Mouse (Mus musculus) urinary bladder, postnatal 10 days (tissue): Measurements from ENCODE around the gene Lmntd1.

Source experiments
- DNase-seq: peaks from one replicate; pipeline ENCODE4 v3.0.0; 2022; ENCODE audit warnings: low spot score

The Lmntd1 gene

DNA sequence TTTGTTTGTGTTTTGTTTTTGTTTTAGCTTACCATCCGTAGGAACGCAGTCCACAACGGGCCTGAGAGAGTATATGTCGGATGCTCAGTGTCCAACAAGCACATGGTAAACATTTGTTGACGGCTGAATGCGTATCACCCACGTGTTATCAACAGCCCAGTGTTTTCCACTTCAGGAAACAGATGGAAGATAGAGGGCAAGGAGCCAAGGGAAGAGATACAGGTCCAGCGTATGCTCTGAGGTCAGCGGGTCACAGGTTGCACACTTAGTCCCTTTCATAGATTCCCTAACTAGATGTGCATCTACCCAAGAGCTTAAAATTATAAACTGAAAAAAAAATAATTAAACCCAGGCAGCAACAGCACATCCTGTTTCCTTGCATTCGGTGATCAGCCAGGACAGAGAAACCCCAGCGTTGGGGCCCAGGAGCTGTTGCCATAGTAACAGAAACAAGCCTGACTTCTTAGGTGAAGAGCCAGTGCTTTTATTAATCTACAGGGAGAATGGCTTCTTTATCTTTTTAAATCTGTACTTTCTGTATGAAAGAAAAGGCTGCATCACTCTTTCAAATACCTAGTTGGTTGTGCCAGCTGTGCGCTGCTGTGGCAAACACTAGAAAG lies 128.0 kb downstream of the Lmntd1 start:
- no peak for DNase-seq

DNA sequence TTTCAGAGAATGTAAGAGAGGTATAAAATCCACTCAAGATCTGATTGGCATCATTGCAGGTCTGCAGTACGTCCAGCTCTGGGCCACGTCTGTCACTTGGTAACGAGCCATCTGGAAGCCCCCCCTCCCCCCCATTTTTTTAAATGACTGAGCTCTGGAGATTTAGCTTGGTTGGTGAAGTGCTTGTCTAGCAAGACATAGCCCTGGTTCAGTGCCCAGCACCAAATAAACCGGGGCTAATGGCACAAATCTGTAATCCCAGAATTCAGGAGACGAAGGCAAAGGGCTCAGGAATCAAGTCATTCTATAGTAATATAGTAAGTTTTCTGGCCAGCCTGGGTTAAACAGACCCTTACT lies 130.8 kb downstream of the Lmntd1 start:
- DNase-seq: no peak

DNA sequence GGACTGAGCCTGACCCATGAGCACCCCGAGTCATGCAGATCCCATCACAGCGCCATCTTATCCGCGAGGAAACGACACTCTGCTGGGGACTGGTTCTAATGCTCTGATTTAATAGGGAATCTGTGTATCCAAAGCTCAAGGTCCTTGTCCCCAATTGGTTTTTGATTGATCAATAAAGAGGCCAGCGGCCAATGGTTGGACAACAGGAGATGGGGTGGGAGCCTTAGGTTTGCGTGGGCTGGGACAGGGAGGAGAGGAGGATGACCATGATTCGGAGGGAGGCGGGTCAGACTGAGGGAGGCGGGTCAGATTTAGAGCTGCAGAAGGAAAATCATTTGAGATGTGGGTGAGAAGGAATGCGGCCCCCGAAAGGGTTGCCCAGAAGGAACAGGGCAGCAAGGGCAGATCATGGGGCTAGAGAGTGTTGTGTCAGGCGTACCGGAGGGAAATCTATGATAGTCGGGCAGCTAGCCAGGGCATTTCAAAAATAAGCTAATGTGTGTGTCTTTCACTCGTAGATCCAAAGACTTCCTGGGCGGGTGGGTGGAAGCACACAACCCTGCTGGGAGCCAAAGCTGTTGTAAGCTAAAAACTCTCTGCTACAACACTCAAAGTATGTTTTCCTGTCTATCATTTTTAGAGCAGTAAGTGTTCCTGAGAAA lies 131.3 kb downstream of the Lmntd1 start:
- no peak for DNase-seq

DNA sequence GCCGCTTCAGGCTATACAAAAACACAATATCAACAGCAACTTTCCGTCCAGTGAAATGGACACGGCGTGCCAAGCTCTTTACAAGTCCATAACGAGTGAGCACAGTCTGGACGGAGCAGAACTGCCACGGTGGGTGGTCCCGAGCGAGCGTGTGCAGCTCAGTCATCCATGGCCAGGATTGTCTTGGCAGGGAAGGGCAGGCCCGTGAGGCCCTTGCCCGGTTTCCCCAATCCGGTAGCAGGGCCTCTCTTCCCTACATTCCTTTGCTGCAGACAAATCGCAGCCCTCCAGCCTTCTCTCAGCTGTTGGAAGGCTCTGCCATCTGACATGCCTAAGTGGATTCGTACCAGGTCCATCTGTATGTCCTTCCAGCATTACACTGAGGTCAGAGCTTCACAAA lies 132.2 kb downstream of the Lmntd1 start:
- DNase-seq: no peak

DNA sequence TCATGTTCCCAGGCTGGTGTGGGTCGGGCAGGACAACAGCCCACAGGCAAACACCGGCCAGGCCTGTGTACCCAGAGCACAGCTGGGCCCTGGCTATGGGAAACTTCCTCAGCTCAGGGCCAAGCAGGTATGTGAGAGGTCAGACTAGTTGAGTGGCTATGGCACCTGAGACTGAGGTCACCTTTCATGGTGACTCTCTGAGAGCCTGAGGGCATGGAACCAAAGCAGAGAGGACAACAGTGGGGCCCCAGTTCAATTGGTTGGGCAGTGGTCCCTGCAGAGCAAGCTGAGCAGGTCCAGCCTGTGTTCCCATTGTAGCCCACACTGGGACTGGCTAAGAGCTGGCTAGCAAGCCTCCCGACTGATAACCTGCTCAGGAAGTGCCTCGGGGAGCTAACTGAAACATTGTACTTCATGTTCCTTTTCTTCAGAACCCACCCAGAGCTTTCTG lies 135.3 kb downstream of the Lmntd1 start:
- DNase-seq: no peak

DNA sequence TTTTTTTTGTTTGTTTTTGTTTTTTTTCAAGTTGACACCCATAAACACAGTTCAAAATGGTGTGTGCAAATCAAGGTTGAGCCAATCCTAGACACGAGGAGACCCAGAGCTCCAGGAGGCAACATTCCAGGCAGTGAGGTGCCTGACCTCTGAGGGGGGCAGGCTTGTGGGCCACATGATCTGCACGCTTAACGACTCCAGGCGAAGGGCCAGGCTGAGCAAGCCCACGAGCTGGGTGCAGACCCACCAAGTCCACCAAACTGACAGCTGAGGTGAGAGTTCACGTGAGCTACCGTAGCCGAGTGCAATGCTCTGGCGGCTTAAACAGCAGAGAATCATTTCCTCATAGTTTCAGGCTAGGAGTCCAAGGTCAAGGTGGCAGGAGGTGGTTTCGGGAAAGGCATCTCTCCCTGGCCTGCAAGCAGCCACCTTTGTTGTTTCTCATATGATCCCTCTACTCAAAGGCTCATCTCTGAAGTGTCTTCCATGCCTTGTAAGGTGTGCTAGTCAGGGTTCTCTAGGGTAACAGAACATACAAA lies 136.7 kb downstream of the Lmntd1 start:
- no peak for DNase-seq

DNA sequence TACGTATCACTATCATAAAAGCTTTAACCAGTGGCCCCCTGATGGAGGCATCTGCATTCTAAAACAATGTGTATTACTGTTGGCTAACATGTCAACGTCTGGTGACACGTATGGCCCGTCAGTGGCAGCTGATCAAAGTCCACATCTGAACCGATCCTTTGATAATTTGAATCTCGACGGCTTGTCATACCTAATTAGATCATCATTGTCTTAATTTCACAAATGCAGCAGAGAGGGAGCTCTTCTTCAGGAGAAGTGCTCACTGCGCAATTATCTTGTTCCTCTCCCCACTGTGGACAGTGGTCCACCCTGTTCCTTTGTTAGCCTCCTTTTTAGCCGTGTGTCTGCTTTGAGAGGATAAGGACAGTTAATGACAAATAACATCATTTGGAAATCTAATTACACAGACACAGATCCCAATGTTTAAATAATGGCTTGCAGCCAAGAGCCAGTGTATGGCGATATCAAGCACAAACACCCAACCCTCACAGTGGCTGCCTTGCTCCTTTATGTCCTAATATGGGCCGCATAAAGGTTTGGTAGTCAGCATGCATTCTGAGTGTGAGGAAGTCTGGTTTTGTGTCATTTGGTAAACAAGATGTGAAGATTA lies 142.4 kb downstream of the Lmntd1 start:
- DNase-seq: no peak

DNA sequence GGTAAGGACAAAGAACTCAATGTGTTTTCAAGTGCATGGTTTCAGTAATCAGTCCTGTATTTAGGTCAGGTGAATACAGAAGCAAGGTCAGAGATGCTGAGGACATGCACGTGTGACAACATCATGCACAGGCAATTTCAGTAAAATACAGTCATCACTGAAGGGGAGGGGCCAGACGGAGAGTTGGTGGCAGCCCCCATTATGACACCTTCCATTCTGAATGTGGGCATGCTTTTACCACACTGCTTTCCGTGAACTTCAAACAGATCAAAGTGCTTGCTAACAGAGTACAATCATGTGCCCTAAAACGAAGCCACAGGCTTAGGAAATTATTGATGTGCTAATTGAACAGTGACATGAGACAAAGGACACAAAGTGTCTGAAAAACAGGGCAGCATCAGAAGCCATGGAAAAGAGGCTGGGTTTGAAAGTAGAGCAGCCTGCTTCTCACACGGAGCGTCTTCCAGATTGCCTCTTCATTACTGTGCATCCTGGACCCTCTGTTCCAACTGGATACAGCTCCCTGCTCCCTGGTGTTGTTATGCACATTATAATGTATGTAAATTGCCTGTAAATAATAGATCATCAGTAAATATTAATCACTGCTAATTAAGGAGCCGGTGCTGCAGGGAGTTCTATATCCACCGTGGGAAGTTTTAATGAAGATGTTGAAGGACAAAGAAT lies 144.7 kb downstream of the Lmntd1 start:
- no peak for DNase-seq

DNA sequence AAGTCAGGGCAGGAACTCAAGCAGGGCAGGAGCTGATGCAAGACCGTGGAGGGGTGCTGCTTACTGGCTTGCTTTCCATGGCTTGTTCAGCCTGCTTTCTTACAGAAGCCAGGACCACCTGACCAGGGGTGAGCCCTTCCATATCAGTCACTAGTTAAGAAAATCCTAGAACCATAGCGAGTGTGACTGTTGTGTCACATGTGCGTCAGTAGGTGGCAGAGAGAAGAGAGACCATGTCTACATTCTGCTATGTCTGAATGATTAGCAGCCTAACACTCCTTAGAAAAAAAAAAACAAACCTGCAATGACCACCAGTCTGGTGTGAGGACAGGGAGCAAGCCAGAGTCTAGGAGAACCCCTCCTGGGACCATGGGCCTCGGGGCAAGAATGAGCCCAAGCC lies 150.1 kb downstream of the Lmntd1 start:
- no peak for DNase-seq

DNA sequence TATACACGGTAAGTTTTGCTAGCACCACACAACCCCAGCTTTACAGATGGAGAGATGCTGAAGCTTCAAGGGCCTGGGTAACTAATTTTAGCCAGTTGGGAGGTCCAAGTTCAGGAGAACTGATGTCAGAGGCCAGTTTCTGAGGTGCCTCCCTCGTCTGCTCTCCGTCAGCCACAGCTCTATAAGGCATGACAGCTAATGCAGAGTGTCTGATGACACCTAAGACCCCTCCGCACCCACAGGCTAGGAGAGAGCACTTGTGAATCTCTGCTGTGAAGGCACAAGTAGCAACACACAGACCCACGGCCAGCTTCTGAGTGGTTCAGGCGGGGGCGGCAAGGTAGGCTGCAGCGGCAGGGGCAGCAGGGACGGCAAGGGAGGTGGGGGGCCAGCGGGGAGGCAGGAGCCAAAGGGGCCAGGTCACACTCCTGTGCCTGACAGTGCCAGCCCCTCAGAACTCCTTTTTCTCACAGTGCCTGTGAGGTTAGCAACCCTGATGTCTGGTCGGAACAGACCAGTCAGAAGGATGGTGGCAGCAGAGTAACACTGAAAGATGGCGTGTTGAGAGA lies 151.4 kb downstream of the Lmntd1 start:
- no peak for DNase-seq

DNA sequence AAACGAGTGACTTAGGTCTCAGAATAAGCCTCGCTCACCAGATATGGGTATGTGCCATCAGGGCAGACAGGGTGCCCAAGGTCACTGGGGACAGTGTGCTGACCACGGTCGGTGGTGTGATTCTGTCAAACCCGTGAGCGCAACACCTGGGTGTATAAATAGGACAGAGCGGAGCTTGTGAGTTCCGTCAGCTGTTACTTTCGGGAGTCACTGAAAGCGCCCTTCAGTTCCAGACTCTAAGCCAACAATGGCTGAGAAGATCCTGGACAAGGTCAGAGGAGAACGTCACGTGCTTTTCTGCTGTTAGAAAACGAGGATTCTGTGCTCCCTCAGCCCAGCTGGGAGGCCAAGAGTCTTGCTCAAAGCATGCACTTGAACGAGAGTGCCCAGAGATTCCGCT lies 157.1 kb downstream of the Lmntd1 start:
- no peak for DNase-seq

DNA sequence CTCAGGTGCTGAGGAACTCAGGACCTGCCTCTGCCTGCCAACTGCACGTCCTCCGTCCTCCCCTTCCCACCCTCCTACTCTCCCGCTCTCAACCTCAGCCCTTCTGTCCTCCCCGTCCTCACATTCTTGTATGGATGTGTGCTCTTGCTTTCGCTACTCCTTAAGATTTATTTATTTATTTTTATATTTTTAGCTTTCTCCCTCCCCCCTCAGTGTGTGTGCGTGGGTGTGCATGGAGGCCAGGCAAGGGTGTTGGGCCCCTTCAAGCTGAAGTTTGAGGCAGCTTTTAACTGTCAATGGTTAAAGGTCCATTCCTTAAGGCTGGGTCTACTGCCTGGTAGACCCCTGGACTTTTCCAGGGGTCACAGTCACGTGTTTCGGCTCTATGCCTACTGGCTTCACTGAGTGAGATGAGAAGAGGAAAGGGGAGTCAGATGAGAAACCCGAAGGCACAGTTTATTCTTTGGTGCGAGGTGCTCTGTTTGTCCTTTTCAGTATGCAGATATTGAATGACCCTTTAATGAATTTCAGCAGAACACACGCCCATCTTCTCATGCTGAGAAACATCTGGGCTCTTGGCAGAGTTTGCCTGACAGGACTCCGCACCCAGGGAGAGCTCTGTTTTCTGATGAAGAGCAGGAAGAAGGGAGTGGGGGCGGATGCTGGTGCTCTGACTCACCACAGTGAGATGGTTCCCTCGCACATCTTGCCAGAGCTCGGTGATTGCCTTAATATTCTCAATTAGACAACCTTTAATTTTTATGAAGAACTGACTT lies 163.3 kb downstream of the Lmntd1 start:
- DNase-seq: no peak

DNA sequence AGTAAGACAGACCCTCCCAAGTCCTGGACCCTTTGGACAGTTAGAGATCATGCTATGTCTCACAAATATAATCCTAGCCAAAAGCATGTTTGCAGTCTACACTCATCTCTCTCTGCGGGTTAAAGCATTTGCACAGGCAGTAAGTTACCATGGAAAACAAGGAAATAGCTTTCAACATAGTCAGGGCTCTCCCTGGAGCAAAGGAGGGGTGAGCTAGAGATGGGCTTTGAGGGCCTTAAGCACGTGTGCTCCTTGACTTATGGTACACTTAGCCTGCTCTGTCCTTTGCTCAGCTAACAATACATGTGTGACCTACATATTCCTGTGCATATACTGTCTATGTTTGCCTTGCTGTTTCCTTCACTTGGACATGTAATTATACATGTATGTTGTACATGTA lies 165.8 kb downstream of the Lmntd1 start:
- no peak for DNase-seq

DNA sequence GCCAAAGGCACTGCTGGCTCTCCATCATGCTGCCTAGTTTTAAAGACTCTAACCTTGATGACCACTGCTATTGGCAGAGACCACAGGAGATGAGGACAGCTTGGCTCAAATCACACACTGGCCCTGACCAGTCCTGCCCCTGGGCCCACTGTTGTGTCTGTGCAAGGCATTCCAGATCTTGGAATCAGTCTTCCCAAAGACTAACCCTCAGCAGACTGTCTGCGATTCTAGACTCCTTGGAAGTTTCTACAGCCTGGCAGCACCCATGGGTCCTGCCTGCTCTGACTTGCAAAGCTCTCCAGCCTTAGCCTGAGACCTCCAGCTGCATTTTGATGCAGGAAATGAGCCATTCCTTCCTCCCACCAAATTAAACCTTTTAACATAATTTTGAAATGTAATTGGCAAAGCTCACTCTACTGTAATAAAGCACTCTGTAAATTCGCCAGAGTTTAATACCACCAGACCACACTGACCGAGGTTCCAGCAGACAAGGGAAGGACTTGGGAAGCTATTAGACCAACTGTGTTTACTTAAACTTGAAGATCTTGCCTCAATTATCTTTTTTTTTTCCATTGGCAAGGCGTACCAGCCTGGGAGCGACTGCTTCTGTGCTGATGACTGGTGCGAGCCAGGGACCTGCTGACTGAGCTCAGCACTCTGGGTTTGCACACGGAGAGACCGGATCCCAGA lies 168.2 kb downstream of the Lmntd1 start:
- DNase-seq: no peak

DNA sequence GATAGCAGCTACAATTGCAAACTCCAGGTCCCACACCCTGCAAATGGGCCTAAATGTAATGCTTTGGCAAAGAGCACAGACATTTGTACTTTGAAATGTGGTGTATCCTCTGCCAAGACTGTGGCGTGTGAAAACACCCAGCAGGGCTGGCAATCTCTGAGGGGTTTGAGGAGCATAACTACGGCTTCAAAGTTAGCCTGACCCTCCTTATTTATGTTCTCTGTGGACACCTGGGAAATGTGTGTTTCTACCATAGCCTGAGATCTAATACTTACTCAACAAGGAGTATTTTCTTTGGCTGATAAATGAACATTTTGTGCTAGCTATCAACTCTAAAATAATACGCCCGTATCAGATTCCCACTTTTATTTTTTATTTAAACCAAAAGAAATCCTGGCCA lies 168.7 kb downstream of the Lmntd1 start:
- DNase-seq: no peak

DNA sequence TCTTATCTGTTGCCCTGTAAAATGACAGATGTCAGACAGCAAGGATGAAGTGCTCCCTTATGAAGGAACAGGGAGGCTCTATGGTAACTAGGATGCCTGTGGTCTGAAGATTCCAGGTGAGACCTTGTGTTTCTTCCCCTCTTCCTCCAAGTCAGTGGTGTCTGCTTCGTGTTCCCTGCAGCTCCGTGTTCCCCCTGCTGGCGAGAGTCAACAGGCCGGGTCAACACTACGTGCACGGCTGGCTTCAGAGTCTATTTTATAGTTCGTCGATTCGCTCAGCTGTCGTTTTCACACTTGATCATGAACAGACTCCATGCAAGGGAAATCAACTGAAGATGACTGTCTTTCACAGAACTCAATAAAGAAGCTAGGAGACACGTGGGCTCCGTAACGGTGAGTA lies 171.3 kb downstream of the Lmntd1 start:
- DNase-seq: no peak

DNA sequence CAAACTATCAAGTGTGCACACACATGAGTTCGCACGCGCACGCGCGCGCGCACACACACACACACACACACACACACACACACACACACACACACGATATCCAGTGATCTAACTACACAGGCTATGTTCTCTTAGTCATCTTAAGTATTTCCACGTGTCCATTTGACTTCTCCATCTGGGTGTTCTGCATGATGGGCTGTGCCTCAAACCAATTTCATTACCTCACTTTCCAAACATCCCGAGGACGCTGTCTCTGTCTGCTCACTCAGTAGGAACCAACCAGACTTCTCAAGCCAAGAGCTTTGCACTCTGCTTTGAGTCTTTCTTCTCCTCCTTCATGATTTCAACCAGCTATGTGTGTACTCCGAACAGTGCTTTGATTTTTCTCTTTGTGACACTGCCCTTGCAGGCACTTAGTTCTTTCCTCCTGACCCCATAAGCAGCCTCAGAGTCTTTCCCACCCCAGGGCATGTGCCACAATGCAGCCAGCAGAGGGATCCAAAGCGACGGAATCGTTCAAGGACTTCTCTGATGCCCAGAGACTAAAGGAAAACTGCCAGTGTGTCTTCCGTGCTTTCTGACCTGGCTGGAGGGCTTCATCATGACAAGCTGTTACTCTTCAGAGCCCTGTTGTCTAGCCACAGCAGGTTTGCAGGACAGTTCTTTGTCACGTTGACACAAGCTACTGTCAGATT lies 172.6 kb downstream of the Lmntd1 start:
- no peak for DNase-seq

DNA sequence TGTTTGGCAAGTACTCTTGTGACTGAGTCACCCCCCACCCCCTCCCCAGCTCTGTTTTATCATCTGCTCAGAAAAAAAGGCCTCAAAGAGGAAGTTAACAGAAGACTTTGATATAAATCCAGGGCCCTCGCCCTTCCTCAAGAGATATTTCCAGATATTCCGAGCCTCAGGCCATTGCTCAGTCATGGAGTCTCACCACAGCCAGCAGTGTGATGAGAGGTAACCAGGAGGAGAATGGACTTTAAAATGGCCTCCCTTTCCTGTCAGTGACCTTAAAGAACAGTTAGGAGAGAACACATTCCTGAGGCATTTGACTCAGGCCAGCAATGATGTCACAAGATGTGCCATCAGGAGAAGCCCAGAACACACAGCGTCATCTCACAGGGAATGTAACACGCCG lies 175.3 kb downstream of the Lmntd1 start:
- no peak for DNase-seq

DNA sequence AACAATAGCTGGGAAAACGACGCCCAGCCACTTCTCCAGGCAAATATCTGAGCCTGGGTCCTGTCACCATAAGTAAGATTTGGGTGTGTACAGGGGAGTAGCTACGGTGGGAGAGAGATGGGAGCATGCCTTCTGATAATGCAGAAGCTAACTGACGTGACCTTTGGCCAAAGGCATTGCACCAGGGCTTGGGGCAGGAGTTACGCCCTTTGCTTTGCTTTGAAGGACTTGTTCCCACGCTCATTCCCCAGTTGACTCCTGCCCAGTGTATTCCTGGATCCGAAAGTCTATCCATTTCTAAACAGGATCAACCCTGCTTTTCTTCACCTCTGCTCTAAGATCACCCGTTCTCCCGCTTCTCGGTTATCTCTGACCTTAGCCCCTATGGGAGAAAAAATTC lies 178.4 kb downstream of the Lmntd1 start:
- no peak for DNase-seq

DNA sequence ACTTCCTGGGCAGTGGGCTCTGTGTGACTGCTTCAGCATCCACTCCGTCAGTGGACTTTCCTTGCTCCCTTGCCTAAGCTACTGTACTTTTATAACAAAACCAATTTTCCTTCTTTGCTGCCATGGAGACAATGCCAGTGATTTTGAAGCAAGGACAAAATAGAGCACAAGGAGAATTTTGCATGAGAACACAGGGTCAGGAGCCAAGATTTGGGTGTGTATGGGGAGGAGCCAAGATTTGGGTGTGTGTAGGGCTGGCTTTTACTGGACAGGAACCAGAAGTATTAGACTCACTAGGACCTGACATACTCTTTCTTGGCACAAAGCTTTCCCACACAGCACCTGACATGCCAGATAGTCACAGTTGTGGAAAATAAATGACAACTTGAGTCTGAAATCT lies 179.0 kb downstream of the Lmntd1 start:
- DNase-seq: no peak

DNA sequence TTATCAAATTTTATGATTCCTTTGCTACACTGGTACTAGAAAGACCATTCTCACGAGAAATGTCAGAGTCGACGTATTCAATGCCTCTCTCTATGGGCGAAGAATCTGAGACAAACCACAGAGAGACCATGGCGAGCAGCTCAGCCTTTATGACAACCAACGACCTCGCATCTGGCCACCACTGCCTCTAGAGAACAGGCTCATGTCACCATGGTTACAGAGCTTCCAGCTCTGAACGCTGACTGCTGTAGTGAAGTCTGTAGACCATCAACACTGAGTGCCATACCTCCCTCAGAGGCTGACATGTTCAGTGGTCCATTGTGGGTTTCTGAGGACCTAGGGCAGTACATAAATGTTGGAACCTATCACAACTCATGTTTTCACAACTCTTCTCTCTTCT lies 180.2 kb downstream of the Lmntd1 start:
- DNase-seq: no peak
